Mouse (Mus musculus) midbrain, embryonic 14.5 days (tissue): Measurements from ENCODE around the gene A430078G23Rik. TPM values are rescaled to one million over a fixed set of nuclear protein-coding genes. Genes with fewer than 3 reads are reported as not detected.

Source experiments
- ATAC-seq: fragments of 200-750 bp; cut with Nextera tagmentation; 2 replicates; pipeline ENCODE4 v1.8.0; 2017; ENCODE audit warnings: moderate number of reproducible peaks, moderate library complexity; ENCODE audit not compliant: low FRiP score, low TSS enrichment
- DNase-seq: peaks from one replicate; pipeline ENCODE4 v3.0.0-alpha.2; 2015
- H3K27ac ChIP-seq: fragments of 300-500 bp; sonication (generic); replicated peaks from 2 replicates; pipeline ENCODE4 v1.5.1; 2014; ENCODE audit warnings: mild to moderate bottlenecking, low read depth, low read length, moderate library complexity
- H3K27me3 ChIP-seq: fragments of 300-500 bp; sonication (generic); 2 replicates; pipeline ENCODE4 v1.6.1; 2014; ENCODE audit warnings: low read length, control low read depth, mixed read lengths; ENCODE audit not compliant: control insufficient read depth, insufficient read depth
- H3K36me3 ChIP-seq: fragments of 300-500 bp; sonication (generic); 2 replicates; pipeline ENCODE4 v1.6.1; 2014; ENCODE audit warnings: low read length, control low read depth; ENCODE audit not compliant: control insufficient read depth, insufficient read depth
- H3K4me1 ChIP-seq: fragments of 300-500 bp; sonication (generic); 2 replicates; pipeline ENCODE4 v1.6.1; 2014; ENCODE audit warnings: mild to moderate bottlenecking, antibody characterized with exemption, low read length, control low read depth; ENCODE audit not compliant: control insufficient read depth, insufficient read depth
- H3K4me2 ChIP-seq: fragments of 300-500 bp; sonication (generic); 2 replicates; pipeline ENCODE4 v1.6.1; 2014; ENCODE audit warnings: mild to moderate bottlenecking, low read length, moderate library complexity
- H3K4me3 ChIP-seq: fragments of 300-500 bp; sonication (generic); replicated peaks from 2 replicates; pipeline ENCODE4 v1.5.1; 2014; ENCODE audit warnings: low read depth, low read length
- H3K9ac ChIP-seq: fragments of 300-500 bp; sonication (generic); replicated peaks from 2 replicates; pipeline ENCODE4 v1.6.1; 2014; ENCODE audit warnings: mild to moderate bottlenecking, low read length, moderate library complexity
- H3K9me3 ChIP-seq: fragments of 300-500 bp; sonication (generic); 2 replicates; pipeline ENCODE4 v1.6.1; 2016; ENCODE audit warnings: low read length, control low read depth, mixed read lengths; ENCODE audit not compliant: control insufficient read depth
- WGBS: fragments of 180-500 bp; shearing (Covaris S2); extraction: QIAGEN DNeasy Blood & Tissue Kit; methylation state at CpG from one replicate; pipeline ENCODE4 v1.1.7; 2014; 5-methylcytosine and 5-hydroxymethylcytosine counted together
- polyA plus RNA-seq: library from polyadenylated mRNA; unstranded; fragments of >200 nt; fragmentation: Nextera tagmentation; extraction: Ambion mirVana; gene quantifications from 2 replicates; pipeline ENCODE4 v1.2.1, GENCODE M21; 2014

The A430078G23Rik gene
- polyA plus RNA-seq, 1 experiment from 2014 or later = not detected

GRCm38 (mm10) chr8:3392771-3393710, 39.8 kb downstream of the A430078G23Rik start, which contains the start of gene Arhgef18:
Arhgef18 (plus strand) TSS chr8:3393006.
- no peak within 1 kb of the TSS for H3K27ac ChIP-seq
- ATAC-seq (peak; percentile 96), DNase-seq (peak; percentile 94)
- H3K9ac ChIP-seq = peak within 1 kb of the TSS; percentile 81
- H3K4me2 ChIP-seq = peak within 1 kb of the TSS; percentile 82
- peaks cover 22% of the 10 kb centered on the region for H3K4me1 ChIP-seq
- H3K4me3 ChIP-seq = peak within 1 kb of the TSS; percentile 77
- 1% methylated on average over 48 of the region's 48 CpGs for WGBS
- no peaks in the 10 kb centered on the region for H3K27me3 ChIP-seq
- no peaks in the 10 kb centered on the region for H3K36me3 ChIP-seq
- H3K9me3 ChIP-seq = no peaks in the 10 kb centered on the region

GRCm38 (mm10) chr8:3394600-3394999, 41.4 kb downstream of the A430078G23Rik start:
- 3% methylated on average over 6 of the region's 6 CpGs for WGBS
- peaks cover 22% of the 10 kb centered on the region for H3K4me1 ChIP-seq
- no peaks in the 10 kb centered on the region for H3K27me3 ChIP-seq
- peak; percentile 67 for DNase-seq
- H3K4me2 ChIP-seq = peak overlapping the region; percentile 82
- H3K4me3 ChIP-seq = no peak overlapping the region
- no peaks in the 10 kb centered on the region for H3K9me3 ChIP-seq
- H3K27ac ChIP-seq = peak overlapping the region; percentile 37; the same call in 1 of the 2 replicates
- H3K36me3 ChIP-seq = no peaks in the 10 kb centered on the region
- 0 out of 2 replicates have a peak overlapping the region, but pooled peaks have one; percentile 14 for H3K9ac ChIP-seq
- ATAC-seq = no peak

- DNase-seq (no peak), ATAC-seq (no peak)
- Histone ChIP-seq H3K27me3 (no peaks in the 10 kb centered on the region), H3K27ac (0 out of 2 replicates have a peak overlapping the region, but pooled peaks have one; percentile 37), H3K36me3 (no peaks in the 10 kb centered on the region), H3K9ac (no peak overlapping the region), H3K9me3 (no peaks in the 10 kb centered on the region), H3K4me3 (no peak overlapping the region), H3K4me1 (peaks cover 22% of the 10 kb centered on the region), H3K4me2 (peak overlapping the region; percentile 82)
- 13% methylated on average over 4 of the region's 4 CpGs for WGBS
Observed at GRCm38 (mm10) chr8:3395246-3395645, 42.0 kb downstream of the A430078G23Rik start.

- H3K9ac ChIP-seq = no peak overlapping the region
- H3K36me3 ChIP-seq = peaks cover 3% of the 10 kb centered on the region; the same call in 1 of the 2 replicates
- ATAC-seq (no peak), DNase-seq (no peak)
- H3K27ac ChIP-seq = no peak overlapping the region
- 0 out of 2 replicates have a peak, but pooled peaks cover 2% of the 10 kb centered on the region for H3K9me3 ChIP-seq
- H3K4me3 ChIP-seq = no peak overlapping the region
- WGBS = 97% methylated on average over 3 of the region's 3 CpGs
- no peaks in the 10 kb centered on the region for H3K27me3 ChIP-seq
- H3K4me1 ChIP-seq = peaks cover 19% of the 10 kb centered on the region
- no peak overlapping the region for H3K4me2 ChIP-seq
Observed at GRCm38 (mm10) chr8:3397597-3397996, 44.4 kb downstream of the A430078G23Rik start.

- Histone ChIP-seq H3K9me3 (0 out of 2 replicates have a peak, but pooled peaks cover 2% of the 10 kb centered on the region), H3K36me3 (peaks cover 3% of the 10 kb centered on the region; the same call in 1 of the 2 replicates), H3K27ac (no peak overlapping the region), H3K4me3 (no peak overlapping the region), H3K27me3 (no peaks in the 10 kb centered on the region), H3K4me1 (no peaks in the 10 kb centered on the region), H3K9ac (no peak overlapping the region), H3K4me2 (no peak overlapping the region)
- ATAC-seq (no peak), DNase-seq (no peak)
- 22% methylated on average over 2 of the region's 2 CpGs for WGBS
Observed at GRCm38 (mm10) chr8:3400509-3400908, 47.3 kb downstream of the A430078G23Rik start.

GRCm38 (mm10) chr8:3407417-3407816, 54.2 kb downstream of the A430078G23Rik start:
- ATAC-seq (no peak), DNase-seq (no peak)
- WGBS = 91% methylated on average over 3 of the region's 3 CpGs
- H3K9me3 ChIP-seq = no peaks in the 10 kb centered on the region
- H3K36me3 ChIP-seq = no peaks in the 10 kb centered on the region; the same call in 1 of the 2 replicates
- H3K9ac ChIP-seq = no peak overlapping the region
- H3K4me3 ChIP-seq = no peak overlapping the region
- H3K27me3 ChIP-seq = no peaks in the 10 kb centered on the region
- H3K27ac ChIP-seq = no peak overlapping the region
- H3K4me1 ChIP-seq = no peaks in the 10 kb centered on the region
- H3K4me2 ChIP-seq = no peak overlapping the region

- ATAC-seq (no peak), DNase-seq (no peak)
- H3K4me3 ChIP-seq = no peak overlapping the region
- H3K9me3 ChIP-seq = no peaks in the 10 kb centered on the region
- no peak overlapping the region for H3K9ac ChIP-seq
- H3K4me1 ChIP-seq = peaks cover 17% of the 10 kb centered on the region
- no peak overlapping the region for H3K4me2 ChIP-seq
- 81% methylated on average over 2 of the region's 2 CpGs for WGBS
- no peaks in the 10 kb centered on the region for H3K27me3 ChIP-seq
- no peak overlapping the region for H3K27ac ChIP-seq
- H3K36me3 ChIP-seq = no peaks in the 10 kb centered on the region
Observed at GRCm38 (mm10) chr8:3411085-3411484, 57.9 kb downstream of the A430078G23Rik start.

GRCm38 (mm10) chr8:3411901-3412301, 58.7 kb downstream of the A430078G23Rik start:
- DNase-seq (no peak), ATAC-seq (no peak)
- WGBS = 94% methylated on average over 7 of the region's 7 CpGs
- Histone ChIP-seq H3K27ac (no peak overlapping the region), H3K27me3 (no peaks in the 10 kb centered on the region), H3K36me3 (no peaks in the 10 kb centered on the region), H3K4me2 (no peak overlapping the region), H3K4me1 (peaks cover 23% of the 10 kb centered on the region), H3K9ac (no peak overlapping the region), H3K9me3 (no peaks in the 10 kb centered on the region), H3K4me3 (no peak overlapping the region)
